Mouse (Mus musculus): ENCODE data around the gene Gpc2.

The Gpc2 gene

GRCm38 (mm10) chr5:138262582-138263240 is 17.1 kb downstream of the Gpc2 start:
- in situ Hi-C loops (cut with MboI; ENCODE audit: low sequenced_read_pairs): no loop called here

GRCm38 (mm10) chr5:138262001-138262400 is 17.8 kb downstream of the Gpc2 start:
- in situ Hi-C loops (cut with MboI; ENCODE audit: low sequenced_read_pairs): no loop called here

- in situ Hi-C loops (cut with MboI; ENCODE audit: low sequenced_read_pairs): no loop called here
Observed at GRCm38 (mm10) chr5:138260834-138261233, 19.0 kb downstream of the Gpc2 start.

GRCm38 (mm10) chr5:138260051-138260450 is 19.8 kb downstream of the Gpc2 start:
- in situ Hi-C loops (cut with MboI; ENCODE audit: low sequenced_read_pairs): no loop called here

- in situ Hi-C loops (cut with MboI; ENCODE audit: low sequenced_read_pairs): no loop called here
Observed at GRCm38 (mm10) chr5:138258993-138259392, 20.8 kb downstream of the Gpc2 start.

GRCm38 (mm10) chr5:138258542-138258941 is 21.3 kb downstream of the Gpc2 start:
- in situ Hi-C loops (cut with MboI; ENCODE audit: low sequenced_read_pairs): no loop called here

- in situ Hi-C loops (cut with MboI; ENCODE audit: low sequenced_read_pairs): no loop called here
Observed at GRCm38 (mm10) chr5:138258078-138258477, 21.7 kb downstream of the Gpc2 start.

GRCm38 (mm10) chr5:138257585-138257978 is 22.2 kb downstream of the Gpc2 start:
- in situ Hi-C loops (cut with MboI; ENCODE audit: low sequenced_read_pairs): no loop called here

- in situ Hi-C loops (cut with MboI; ENCODE audit: low sequenced_read_pairs): no loop called here
Observed at GRCm38 (mm10) chr5:138256966-138257584, 22.7 kb downstream of the Gpc2 start.

- in situ Hi-C loops (cut with MboI; ENCODE audit: low sequenced_read_pairs): no loop called here
Observed at GRCm38 (mm10) chr5:138256094-138256467, 23.7 kb downstream of the Gpc2 start.

GRCm38 (mm10) chr5:138255353-138256093 is 24.3 kb downstream of the Gpc2 start, which contains the start of gene Lamtor4:
Gene Lamtor4 (plus strand): TSS chr5:138255482.
- in situ Hi-C loops (cut with MboI; ENCODE audit: low sequenced_read_pairs): no loop called here

- in situ Hi-C loops (cut with MboI; ENCODE audit: low sequenced_read_pairs): no loop called here
Observed at GRCm38 (mm10) chr5:138253061-138253460, 26.7 kb downstream of the Gpc2 start.

- in situ Hi-C loops (cut with MboI; ENCODE audit: low sequenced_read_pairs): no loop called here
Observed at GRCm38 (mm10) chr5:138251144-138251543, 28.7 kb downstream of the Gpc2 start.

- in situ Hi-C loops (cut with MboI; ENCODE audit: low sequenced_read_pairs): no loop called here
Observed at GRCm38 (mm10) chr5:138241511-138241910, 38.3 kb downstream of the Gpc2 start.

GRCm38 (mm10) chr5:138234224-138234623 is 45.6 kb downstream of the Gpc2 start:
- in situ Hi-C loops (cut with MboI; ENCODE audit: low sequenced_read_pairs): no loop called here

- in situ Hi-C loops (cut with MboI; ENCODE audit: low sequenced_read_pairs): no loop called here
Observed at GRCm38 (mm10) chr5:138233778-138234177, 46.0 kb downstream of the Gpc2 start.

GRCm38 (mm10) chr5:138229511-138229910 is 50.3 kb downstream of the Gpc2 start:
- in situ Hi-C loops (cut with MboI; ENCODE audit: low sequenced_read_pairs): no loop called here

GRCm38 (mm10) chr5:138228026-138228425 is 51.8 kb downstream of the Gpc2 start:
- in situ Hi-C loops (cut with MboI; ENCODE audit: low sequenced_read_pairs): no loop called here

GRCm38 (mm10) chr5:138227367-138227766 is 52.4 kb downstream of the Gpc2 start:
- in situ Hi-C loops (cut with MboI; ENCODE audit: low sequenced_read_pairs): no loop called here

GRCm38 (mm10) chr5:138226491-138226890 is 53.3 kb downstream of the Gpc2 start:
- in situ Hi-C loops (cut with MboI; ENCODE audit: low sequenced_read_pairs): no loop called here

- in situ Hi-C loops (cut with MboI; ENCODE audit: low sequenced_read_pairs): no loop called here
Observed at GRCm38 (mm10) chr5:138225700-138226099, 54.1 kb downstream of the Gpc2 start, which contains the start of gene Nxpe5. Gene Nxpe5 (plus strand): TSS chr5:138225898.
